In the genomic region with DNA sequence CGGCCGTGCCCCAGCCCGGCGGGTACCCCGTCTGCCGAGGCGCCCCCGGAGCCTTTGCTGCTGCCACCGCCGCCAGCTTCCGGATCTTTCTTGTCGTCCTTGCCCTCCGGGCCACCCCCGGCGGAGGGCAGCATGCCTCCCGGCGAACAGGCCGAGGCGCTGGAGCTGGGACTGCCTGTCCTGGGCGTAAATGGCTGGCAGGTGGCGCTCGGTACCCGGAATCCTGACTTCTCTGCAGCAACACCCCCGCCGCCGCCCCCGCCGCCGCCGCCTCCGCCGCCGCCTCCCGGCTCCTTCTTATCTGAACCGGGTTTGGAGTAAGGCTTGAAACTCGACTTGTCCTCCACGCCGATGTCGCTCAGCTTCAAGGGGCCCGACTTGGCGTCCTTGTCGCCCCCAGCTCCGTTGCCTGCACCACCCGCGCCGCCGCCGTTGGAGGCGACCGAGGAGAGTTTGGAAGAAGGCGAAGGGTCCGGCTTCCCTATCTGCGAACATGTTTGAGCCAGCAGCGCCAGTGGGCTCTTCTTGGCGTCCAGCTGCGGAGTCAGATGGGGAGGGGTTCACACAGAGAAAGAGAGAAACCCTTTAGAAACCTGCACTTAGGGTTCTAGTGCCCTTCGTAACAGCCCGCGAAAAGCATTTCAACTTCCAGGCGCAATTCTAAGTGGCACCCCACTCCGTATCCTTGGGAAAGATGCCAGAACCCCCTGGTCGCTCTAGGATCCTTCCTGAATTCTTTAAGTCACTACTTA, we compare ENCODE assay signal across 7 mouse cellular contexts. TPM values are rescaled to one million over a fixed set of nuclear protein-coding genes. Genes with fewer than 3 reads are reported as not detected.
DNase-seq lines count a peak whose midpoint lies in the region; ATAC-seq and TF ChIP-seq lines count a peak whose summit lies in the region.

No protein-coding gene starts in this region.

- no peaks in the 10 kb centered on the region; the same call in 1 of the 2 replicates for H3K4me1 ChIP-seq in heart, adult 2 months (ENCODE audit: control insufficient read depth, insufficient read depth, low read length)
- peaks cover 57% of the 10 kb centered on the region for H3K4me1 ChIP-seq in limb, embryonic 12.5 days (replicated peaks)
- H3K4me1 ChIP-seq in midbrain, embryonic 12.5 days = peaks cover 65% of the 10 kb centered on the region

- peak overlapping the region; percentile 86 for H3K4me2 ChIP-seq in limb, embryonic 12.5 days
- peak overlapping the region; percentile 89 for H3K4me2 ChIP-seq in midbrain, embryonic 12.5 days (replicated peaks)

- intact Hi-C loops in heart, adult 2 months (cut with DNase I) = loop anchor here (1.0 to 10.0 kb wide), 8 partner anchors 51 to 1419 kb away; no protein-coding TSS in a partner anchor

- 1% methylated on average over 62 of the region's 62 CpGs for WGBS in heart, adult 2 months
- WGBS in limb, embryonic 12.5 days = under 1% methylated on average over 58 of the region's 62 CpGs
- under 1% methylated on average over 61 of the region's 62 CpGs for WGBS in midbrain, embryonic 12.5 days

- peak; percentile 94 for DNase-seq in adrenal gland, postnatal 14 days
- DNase-seq in embryo, embryonic 9.5 days (ENCODE audit: extremely low spot score) = peak; percentile 87
- peak; percentile 88 to 89 for DNase-seq in heart, adult 2 months
- DNase-seq in kidney, adult 8-10 months = peak; percentile 69 to 82
- DNase-seq in spleen, postnatal 10 days (ENCODE audit: low spot score in 2 of 2) = peak; percentile 40 to 70

- no peaks in the 10 kb centered on the region for H3K9me3 ChIP-seq in limb, embryonic 12.5 days
- no peaks in the 10 kb centered on the region for H3K9me3 ChIP-seq in midbrain, embryonic 12.5 days

- no peaks in the 10 kb centered on the region for H3K36me3 ChIP-seq in heart, adult 2 months (ENCODE audit: control insufficient read depth, insufficient read depth, low read length)
- peaks cover 23% of the 10 kb centered on the region for H3K36me3 ChIP-seq in limb, embryonic 12.5 days
- H3K36me3 ChIP-seq in midbrain, embryonic 12.5 days = 0 out of 2 replicates have a peak, but pooled peaks cover 6% of the 10 kb centered on the region

- H3K27ac ChIP-seq in heart, adult 2 months = peak overlapping the region; percentile 92
- H3K27ac ChIP-seq in limb, embryonic 12.5 days = peak overlapping the region; percentile 98
- H3K27ac ChIP-seq in midbrain, embryonic 12.5 days (replicated peaks) = peak overlapping the region; percentile 98

- no peak for ATAC-seq in limb, embryonic 12.5 days (ENCODE audit: insufficient number of reproducible peaks, insufficient read depth, low FRiP score, low TSS enrichment, low read depth)
- ATAC-seq in midbrain, embryonic 12.5 days (ENCODE audit: low FRiP score, low read depth) = no peak

- H3K4me3 ChIP-seq in heart, adult 2 months = peak overlapping the region; percentile 88
- peak overlapping the region; percentile 89 for H3K4me3 ChIP-seq in limb, embryonic 12.5 days (replicated peaks)
- H3K4me3 ChIP-seq in midbrain, embryonic 12.5 days = peak overlapping the region; percentile 90

- no peak for TF ChIP-seq EP300 in heart, adult 2 months (IDR thresholded peaks at IDR 0.05; ENCODE audit: insufficient read depth, low read depth, low read length)

- H3K79me2 ChIP-seq in heart, adult 2 months (replicated peaks; ENCODE audit: control insufficient read depth, insufficient read depth, low read length) = no peaks in the 10 kb centered on the region

- peak; percentile 93 for TF ChIP-seq CTCF in heart, adult 2 months (IDR thresholded peaks at IDR 0.05)

- peaks cover 13% of the 10 kb centered on the region for H3K27me3 ChIP-seq in heart, adult 2 months (ENCODE audit: control insufficient read depth, insufficient read depth, low read length)
- peaks cover 51% of the 10 kb centered on the region for H3K27me3 ChIP-seq in limb, embryonic 12.5 days
- H3K27me3 ChIP-seq in midbrain, embryonic 12.5 days = peaks cover 15% of the 10 kb centered on the region

- TF ChIP-seq POLR2A in heart, adult 2 months (IDR thresholded peaks at IDR 0.05; ENCODE audit: insufficient read depth, low read depth, low read length) = no peak

- peak overlapping the region; percentile 71 for H3K9ac ChIP-seq in heart, adult 2 months (ENCODE audit: low read depth, low read length)
- H3K9ac ChIP-seq in limb, embryonic 12.5 days (replicated peaks) = peak overlapping the region; percentile 97
- peak overlapping the region; percentile 92 for H3K9ac ChIP-seq in midbrain, embryonic 12.5 days (replicated peaks)

RNA-seq across cellular contexts. Expression of gene Zfp503, which starts 3.2 kb away (rescaled TPM):
- total RNA-seq in adrenal gland, postnatal 14 days (2021) = 22.3 and 24.3 TPM in 2 replicates
- total RNA-seq in heart, adult 2 months (2021) = 1 to 10 TPM; 1.4 to 1.5 TPM
- 0.88 and 1.5 TPM in 2 replicates for polyA plus RNA-seq in heart, adult 2 months (2012; rRNA removed)
- polyA plus RNA-seq in limb, embryonic 12.5 days (2016; fragmentation: Nextera tagmentation; extraction: Ambion mirVana) = 46.0 and 47.1 TPM in 2 replicates
- polyA plus RNA-seq in midbrain, embryonic 12.5 days (2016; fragmentation: Nextera tagmentation; extraction: Ambion mirVana) = 19.4 and 22.4 TPM in 2 replicates

RNA-seq across cellular contexts. Expression of gene Lrmda, which starts 33.4 kb away (rescaled TPM):
- 3.8 and 4.2 TPM in 2 replicates for total RNA-seq in adrenal gland, postnatal 14 days (2021)
- 1 to 10 TPM; 1.0 to 1.1 TPM for total RNA-seq in heart, adult 2 months (2021)
- 0.43 and 0.44 TPM in 2 replicates for polyA plus RNA-seq in heart, adult 2 months (2012; rRNA removed)
- 0.41 TPM in 1 of 2 replicates, not detected in the other for polyA plus RNA-seq in limb, embryonic 12.5 days (2016; fragmentation: Nextera tagmentation; extraction: Ambion mirVana)
- 0.52 TPM in 1 of 2 replicates, not detected in the other for polyA plus RNA-seq in midbrain, embryonic 12.5 days (2016; fragmentation: Nextera tagmentation; extraction: Ambion mirVana)
